Mouse (Mus musculus) heart, postnatal 14 days (tissue): ENCODE data around the gene Fam69a. TPM values are rescaled to one million over a fixed set of nuclear protein-coding genes. Genes with fewer than 3 reads are reported as not detected.
"Not testable (repeated sequence)": the region's sequence is repeated elsewhere in the genome, so short reads cannot be mapped to it uniquely, and the experiment has no call there.

Experiments used
- DNase-seq, 2 experiments: peaks; one replicate each; pipeline ENCODE4 v3.0.0; 2021 to 2022
- intact Hi-C: fragments of 180-260 bp; cut with DNase I; formaldehyde crosslinking; loops from one replicate; pipeline ENCODE4 v1.15.1; 2025
- total RNA-seq, 2 experiments: library from RNA; stranded (reverse); gene quantifications; 2 replicates each; pipeline ENCODE4 v1.2.3; 2021

Gene Fam69a
- total RNA-seq, 2 experiments from 2014 or later: 8.6 to 10.2 TPM

DNA sequence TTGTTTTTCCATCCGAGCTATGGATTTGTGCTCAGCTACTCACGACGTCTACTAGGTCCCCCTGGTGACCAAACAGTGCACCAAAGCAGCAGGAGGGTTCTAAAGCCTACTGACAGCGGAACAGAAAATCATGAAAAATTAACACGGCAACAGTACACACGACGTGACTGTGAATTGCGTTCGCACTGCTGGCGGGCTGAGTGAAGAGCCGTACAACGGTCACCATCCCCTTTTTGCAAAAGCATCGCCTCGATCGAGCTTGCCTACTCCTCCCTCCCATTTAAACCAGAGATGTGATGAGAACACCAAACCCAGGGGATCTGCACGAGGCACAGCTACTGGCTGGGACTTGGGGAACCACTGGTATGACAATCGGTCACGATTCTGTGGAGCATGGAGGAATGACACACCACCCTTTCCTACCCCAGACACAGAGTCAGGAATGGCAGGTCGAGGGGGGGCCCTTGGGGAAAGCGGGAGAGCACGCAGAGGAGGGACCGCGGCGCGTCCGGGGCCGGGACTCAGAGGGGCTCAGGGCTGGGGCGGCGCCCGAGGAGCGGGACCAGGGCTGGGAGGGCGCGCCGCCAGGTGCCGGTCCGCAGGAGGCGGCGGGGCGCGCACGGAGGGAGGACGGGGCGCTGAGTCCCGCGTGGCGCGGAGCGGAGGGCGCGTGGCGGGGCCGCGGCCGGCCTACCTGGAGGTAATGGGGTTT lies 474 bp downstream of the Fam69a start:
- DNase-seq: peak; percentile 37 to 59
- intact Hi-C loops: loop anchor here (2.0 to 5.0 kb wide), 4 partner anchors 14 to 146 kb away; partner anchors contain the start of genes Ccdc18 and Tmed5

DNA sequence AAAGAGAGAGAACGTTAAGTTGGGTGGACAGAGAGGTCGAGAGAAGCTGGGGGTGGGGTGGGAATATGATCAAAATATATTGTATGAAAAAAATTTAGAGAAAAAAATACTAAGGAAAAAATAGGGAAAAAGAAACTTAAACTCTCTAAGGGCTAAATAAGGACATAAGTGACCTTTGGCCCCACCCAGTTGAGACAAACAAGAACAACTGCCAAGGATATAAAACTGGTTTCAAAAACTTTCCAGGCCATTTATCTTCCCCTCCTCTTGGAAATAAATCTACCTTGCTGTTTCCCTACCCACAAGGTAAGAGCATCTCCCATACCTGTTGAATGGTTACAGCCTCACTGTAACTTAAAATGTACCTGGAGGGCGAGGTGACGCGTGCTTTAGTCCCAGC lies 2.9 kb downstream of the Fam69a start:
- intact Hi-C loops: no loop called here
- DNase-seq: no peak

DNA sequence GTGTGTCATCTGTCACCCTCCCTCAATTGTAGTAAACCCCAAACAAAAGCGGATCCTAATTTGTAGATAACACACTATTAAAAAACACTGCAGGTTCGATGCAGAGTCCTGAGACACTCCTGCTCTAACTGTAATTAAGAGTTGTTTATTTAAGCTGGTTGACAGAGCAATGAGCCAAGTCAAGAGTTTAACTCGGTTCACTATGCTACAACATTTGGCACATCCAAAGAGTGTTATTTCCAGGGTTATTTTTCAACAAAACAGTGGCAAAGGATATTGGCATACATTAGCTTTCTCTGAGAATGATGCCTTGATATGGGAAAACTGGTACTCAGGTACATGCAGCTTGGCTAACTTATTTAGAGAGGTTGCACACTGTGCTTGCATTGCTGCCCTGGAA lies 4.9 kb downstream of the Fam69a start:
- intact Hi-C loops: no loop called here
- no peak for DNase-seq

DNA sequence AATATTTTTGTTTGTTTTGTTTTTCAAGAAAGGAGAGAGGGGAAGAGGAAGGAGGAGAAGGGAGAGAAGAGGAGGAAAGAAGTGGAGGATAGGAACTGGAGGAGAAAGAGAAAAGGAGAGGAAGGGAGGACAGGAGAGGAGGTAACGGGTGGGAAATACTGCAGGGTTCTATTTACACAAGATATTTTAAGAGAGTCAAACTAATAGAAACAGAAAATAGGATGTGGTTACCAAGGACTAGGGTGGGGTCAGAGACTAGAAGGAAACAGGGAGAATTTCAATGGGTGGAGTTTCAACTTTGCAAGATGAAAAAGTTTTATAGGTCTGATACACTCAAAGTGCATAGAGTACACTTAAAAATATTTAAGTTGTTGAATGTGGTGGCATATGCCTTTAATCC lies 7.0 kb downstream of the Fam69a start:
- intact Hi-C loops: no loop called here

DNA sequence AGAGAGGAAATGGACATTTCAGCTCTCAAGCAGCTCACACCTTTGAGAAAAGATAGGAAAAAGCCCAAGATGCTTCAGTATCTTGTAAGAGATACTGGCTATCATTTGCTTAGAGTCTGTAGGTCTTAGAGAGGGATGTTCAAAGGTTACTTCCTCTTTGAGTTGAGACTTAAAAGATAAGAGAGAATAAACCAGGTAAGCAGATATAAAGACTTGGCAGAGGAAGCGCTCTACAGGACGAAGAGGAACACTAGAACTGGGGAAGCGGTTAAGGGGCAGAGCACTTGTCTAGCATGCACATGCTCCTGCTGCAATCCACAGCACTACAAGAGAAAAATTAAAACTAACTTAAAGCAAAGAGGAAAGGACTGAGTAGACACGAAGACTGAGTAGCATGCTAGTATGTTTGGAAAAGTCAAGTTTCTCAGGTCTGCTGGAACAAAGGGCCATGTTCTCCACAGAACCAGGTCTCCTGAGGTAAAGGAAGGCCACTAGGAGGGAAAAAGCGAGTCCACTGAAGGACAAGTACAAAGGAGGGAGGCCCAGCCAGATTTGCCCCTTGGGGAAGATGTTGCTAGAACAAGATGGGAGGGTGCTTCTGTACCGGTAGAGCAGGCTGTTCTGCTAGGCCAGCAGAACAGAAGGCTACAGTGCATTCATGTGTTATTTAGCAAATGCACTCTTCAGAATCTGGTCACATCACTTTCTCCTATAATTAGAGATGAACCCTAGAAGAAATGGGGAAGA lies 8.4 kb downstream of the Fam69a start:
- DNase-seq: no peak
- intact Hi-C loops: no loop called here

More for the DNA sequence above, 7.0 kb downstream of the Fam69a start:
- DNase-seq: no peak

GRCm38 (mm10) chr5:107977640-107978288 lies 9.1 kb downstream of the Fam69a start:
- DNase-seq: no peak
- intact Hi-C loops: no loop called here

DNA sequence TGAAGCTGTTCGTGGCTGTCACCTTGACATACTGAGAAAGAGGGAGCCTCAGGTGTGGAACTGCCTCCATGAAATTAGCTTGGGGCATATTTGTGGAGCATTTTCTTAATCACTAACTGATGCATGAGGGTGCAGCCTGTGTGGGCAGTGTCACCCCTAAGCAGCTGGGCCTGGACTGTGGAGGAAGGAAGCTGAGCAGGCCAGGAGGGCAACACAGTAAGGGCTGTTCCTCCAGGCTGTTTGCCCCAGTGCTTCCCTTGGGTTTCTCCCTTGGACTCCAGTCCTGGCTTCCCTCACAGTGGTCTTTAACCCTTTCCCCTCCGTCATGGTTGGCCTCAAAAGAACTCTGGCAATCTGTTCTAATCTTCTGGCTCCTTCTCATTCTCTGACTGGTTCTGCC lies 13.6 kb downstream of the Fam69a start:
- intact Hi-C loops: no loop called here
- no peak for DNase-seq

GRCm38 (mm10) chr5:107972444-107973272 lies 14.2 kb downstream of the Fam69a start:
- intact Hi-C loops: no loop called here
- no peak for DNase-seq

DNA sequence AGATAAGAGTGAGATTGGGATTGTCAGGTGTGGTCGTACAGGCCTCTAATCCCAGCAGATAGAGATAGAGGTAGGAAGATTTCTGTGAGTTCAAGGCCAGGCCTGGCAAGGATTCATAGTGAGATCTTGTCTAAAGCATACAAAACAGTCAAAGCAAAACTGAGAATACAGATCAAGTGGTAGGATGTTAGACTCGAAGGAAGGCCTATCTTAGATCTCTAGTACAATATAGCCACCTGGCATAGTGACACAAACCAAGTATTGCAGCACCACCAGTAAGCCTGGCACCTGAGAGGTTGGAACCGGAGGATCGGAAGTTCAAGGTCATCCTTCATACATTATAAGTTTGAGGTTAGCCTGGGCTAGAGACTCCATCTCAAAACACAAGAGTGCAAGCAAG lies 15.8 kb downstream of the Fam69a start:
- DNase-seq: no peak
- intact Hi-C loops: no loop called here

DNA sequence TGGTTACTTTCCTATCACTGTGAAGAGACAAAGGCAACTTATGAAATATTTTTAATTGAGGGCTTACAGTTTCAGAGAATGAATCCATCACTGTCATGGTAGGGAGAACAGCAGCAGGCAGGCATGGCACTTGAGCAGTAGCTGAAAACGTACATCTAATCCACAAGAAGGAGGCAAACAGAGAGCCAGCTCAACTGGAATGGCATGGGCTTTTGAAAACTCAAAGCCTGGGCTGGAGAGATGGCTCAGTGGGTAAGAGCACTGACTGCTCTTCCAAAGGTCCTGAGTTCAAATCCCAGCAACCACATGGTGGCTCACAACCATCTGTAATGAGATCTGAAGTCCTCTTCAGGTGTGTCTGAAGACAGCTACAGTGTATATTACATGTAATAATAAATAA lies 17.1 kb downstream of the Fam69a start:
- intact Hi-C loops, DNase-seq: not testable (repeated sequence)

- DNase-seq: no peak
These were observed 18.8 kb downstream of the Fam69a start for GRCm38 (mm10) chr5:107968079-107968478.

DNA sequence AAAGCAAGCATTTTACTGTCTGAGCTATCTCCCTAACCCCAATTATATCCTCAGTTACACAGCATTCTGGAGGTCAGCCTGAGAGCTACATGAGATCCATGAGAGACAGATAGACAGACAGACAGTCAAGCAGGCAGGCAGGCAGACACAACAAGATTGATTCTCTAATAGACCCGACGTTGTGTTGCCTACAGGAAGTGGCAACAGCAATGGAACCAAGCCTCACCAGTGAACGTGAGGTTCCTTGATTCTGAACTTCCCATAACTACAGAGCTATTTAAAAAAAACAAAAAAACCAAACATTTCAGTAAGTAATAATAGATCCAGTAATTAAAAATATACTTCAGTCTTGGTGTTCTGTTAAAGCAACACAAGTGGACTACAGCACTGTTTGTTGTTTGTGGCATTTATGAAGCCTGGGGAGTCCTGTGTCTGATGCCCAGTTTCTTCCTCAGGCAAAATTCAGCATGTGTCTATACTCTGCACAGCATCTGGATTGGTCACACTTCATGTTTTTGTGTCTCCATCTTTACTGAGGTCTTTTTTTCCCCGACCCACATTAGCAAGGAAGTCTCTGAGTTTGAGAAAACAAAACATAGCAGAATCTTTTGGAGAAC lies 19.9 kb downstream of the Fam69a start:
- intact Hi-C loops: no loop called here
- DNase-seq: no peak

More at GRCm38 (mm10) chr5:107968079-107968478, 18.8 kb downstream of the Fam69a start:
- intact Hi-C loops: no loop called here

- intact Hi-C loops: no loop called here
- no peak for DNase-seq
These were observed 20.7 kb downstream of the Fam69a start for GRCm38 (mm10) chr5:107966156-107966555.

- intact Hi-C loops: no loop called here
- DNase-seq: no peak
These were observed 21.4 kb downstream of the Fam69a start for GRCm38 (mm10) chr5:107965355-107965991.

DNA sequence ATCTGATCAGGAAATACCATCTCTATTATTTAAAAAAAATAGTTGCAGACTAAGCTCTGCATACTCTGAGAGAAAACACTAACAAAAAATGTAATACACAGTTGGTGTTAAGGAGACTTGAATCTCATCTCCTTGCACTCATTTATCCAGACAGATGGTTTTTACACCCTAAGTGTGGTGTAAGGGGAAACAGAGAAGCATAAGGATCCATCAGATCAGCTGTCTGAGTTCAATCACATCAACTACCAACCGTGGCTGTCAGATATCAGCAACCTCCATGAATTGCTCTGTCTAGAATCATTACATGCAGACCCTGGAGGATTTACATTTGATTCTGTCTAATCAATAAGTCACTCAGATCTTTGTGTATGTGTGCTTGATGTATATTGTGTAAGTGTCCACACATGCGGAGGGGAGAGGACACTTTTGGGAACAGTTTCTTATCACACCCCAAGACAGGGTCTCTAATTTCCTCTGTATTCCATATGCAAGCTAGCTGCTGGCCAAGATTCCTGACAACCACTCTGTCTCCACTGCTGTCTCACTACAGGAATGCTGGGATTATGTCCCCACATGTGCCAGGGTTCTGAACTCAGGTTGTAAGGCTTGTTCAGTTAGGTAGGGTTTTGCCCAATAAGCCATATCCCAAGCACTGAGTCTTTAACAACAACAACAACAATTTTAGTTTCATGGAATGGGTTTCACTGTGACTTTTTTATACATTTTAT lies 22.7 kb downstream of the Fam69a start:
- no peak for DNase-seq
- intact Hi-C loops: no loop called here

DNA sequence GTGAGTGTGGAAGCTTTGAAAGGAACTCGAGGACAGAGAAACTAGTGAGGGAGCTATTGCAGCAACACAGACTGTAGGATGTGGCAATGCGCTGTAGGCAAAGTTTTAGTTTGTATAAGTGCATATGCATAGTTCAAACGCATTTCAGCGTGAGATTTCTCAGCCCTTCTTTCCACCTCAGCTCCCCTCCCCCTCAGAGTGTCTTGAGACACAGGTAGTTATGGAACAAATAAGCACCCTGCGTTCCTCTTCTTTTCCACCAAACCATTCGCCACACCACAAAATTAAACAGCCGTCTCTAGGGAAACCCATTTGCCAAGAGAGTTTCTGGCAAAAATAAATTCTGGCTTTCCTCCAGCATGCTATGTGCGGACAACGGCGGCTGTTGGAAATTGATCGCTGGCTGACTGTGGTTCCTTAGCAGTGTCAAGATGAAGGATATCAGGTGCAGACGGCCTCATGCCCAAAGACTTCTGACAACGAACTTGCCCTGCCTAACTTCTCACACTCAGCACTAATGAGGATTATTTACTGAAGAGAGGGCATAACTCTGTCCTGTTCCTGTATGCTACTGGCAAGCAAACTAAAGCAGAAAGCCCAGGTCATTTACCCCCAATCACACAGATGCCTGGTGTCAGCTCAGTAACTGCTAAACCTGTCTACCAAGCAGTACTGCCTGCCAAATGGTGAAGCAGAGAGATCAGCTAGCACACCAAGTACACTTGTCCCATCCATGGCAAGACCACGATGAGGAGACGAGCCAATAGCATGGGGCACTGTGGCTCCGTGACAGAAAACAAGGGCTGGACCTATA lies 25.2 kb downstream of the Fam69a start:
- intact Hi-C loops: no loop called here
- peak; percentile 15 to 62 for DNase-seq

DNA sequence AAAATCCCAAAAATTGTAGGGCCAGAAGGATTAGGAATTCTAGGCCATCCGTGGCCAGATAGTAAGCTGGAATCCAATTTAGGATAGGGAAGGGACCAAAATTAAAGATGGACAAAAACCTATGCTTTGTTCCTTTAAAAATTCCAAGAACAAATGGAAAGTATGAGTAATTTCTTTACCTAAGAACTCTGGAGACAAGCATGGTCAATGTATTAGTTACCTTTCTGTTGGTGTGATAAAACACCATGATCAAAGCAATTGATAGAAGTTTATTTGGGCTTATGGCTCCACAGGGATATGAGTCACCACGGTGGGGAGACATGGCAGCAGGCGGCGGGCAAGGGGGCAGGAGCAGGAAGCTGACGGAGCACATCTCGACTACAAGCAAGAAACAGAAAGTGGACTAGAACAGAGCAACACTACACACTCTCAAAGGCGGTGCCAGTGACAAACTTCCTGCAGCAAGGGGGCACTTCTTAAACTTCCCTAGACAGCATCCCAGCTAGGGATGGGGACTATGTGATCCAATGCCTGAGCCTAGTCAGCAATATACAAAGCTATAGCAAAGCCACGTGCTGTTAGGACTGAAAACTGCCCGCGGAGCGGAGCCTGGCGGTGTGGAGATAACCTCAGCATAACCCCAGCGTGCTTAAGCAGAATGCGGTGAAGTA lies 26.2 kb downstream of the Fam69a start:
- intact Hi-C loops: no loop called here
- DNase-seq: peak in 1 of 2 experiments; percentile 11
